Mouse (Mus musculus): ENCODE results near the gene Cdh26. TPM values are rescaled to one million over a fixed set of nuclear protein-coding genes. Genes with fewer than 3 reads are reported as not detected.

Gene Cdh26
- total RNA-seq, 2 experiments from 2014 or later = 0.11 TPM; not detected in 1

GRCm38 (mm10) chr2:178433495-178433894 lies 3.2 kb downstream of the Cdh26 start:
- DNase-seq = no peak
- intact Hi-C loops (cut with DNase I) = no loop called here

- intact Hi-C loops (cut with DNase I) = no loop called here
- DNase-seq = no peak
These were observed 3.6 kb downstream of the Cdh26 start for GRCm38 (mm10) chr2:178433903-178434302.

GRCm38 (mm10) chr2:178437311-178437710 lies 7.0 kb downstream of the Cdh26 start:
- intact Hi-C loops (cut with DNase I) = no loop called here
- DNase-seq = no peak

GRCm38 (mm10) chr2:178449386-178449785 lies 19.1 kb downstream of the Cdh26 start:
- intact Hi-C loops (cut with DNase I) = no loop called here
- DNase-seq = no peak

- no peak for DNase-seq
- intact Hi-C loops (cut with DNase I) = no loop called here
These were observed 19.9 kb downstream of the Cdh26 start for GRCm38 (mm10) chr2:178450236-178450635.

- intact Hi-C loops (cut with DNase I) = no loop called here
These were observed 20.6 kb downstream of the Cdh26 start for GRCm38 (mm10) chr2:178450961-178451360.

GRCm38 (mm10) chr2:178454664-178455516 lies 24.6 kb downstream of the Cdh26 start:
- intact Hi-C loops (cut with DNase I) = no loop called here
- no peak for DNase-seq

More at GRCm38 (mm10) chr2:178450961-178451360, 20.6 kb downstream of the Cdh26 start:
- DNase-seq = no peak

- intact Hi-C loops (cut with DNase I) = no loop called here
- no peak for DNase-seq
These were observed 27.1 kb downstream of the Cdh26 start for GRCm38 (mm10) chr2:178457414-178457813.

- intact Hi-C loops (cut with DNase I) = no loop called here
- DNase-seq = no peak
These were observed 30.0 kb downstream of the Cdh26 start for GRCm38 (mm10) chr2:178460353-178460752.

GRCm38 (mm10) chr2:178471546-178472480 lies 41.5 kb downstream of the Cdh26 start:
- no peak for DNase-seq
- intact Hi-C loops (cut with DNase I) = no loop called here

GRCm38 (mm10) chr2:178473916-178474315 lies 43.6 kb downstream of the Cdh26 start:
- DNase-seq = no peak
- intact Hi-C loops (cut with DNase I) = no loop called here

GRCm38 (mm10) chr2:178477228-178477627 lies 46.9 kb downstream of the Cdh26 start:
- no peak for DNase-seq
- intact Hi-C loops (cut with DNase I) = no loop called here

GRCm38 (mm10) chr2:178479011-178479410 lies 48.7 kb downstream of the Cdh26 start:
- intact Hi-C loops (cut with DNase I) = no loop called here
- DNase-seq = no peak

GRCm38 (mm10) chr2:178480932-178481331 lies 50.6 kb downstream of the Cdh26 start:
- no peak for DNase-seq
- intact Hi-C loops (cut with DNase I) = no loop called here

GRCm38 (mm10) chr2:178483462-178483861 lies 53.1 kb downstream of the Cdh26 start:
- intact Hi-C loops (cut with DNase I) = no loop called here
- DNase-seq = no peak

GRCm38 (mm10) chr2:178488276-178488675 lies 57.9 kb downstream of the Cdh26 start:
- intact Hi-C loops (cut with DNase I) = no loop called here
- no peak for DNase-seq

- intact Hi-C loops (cut with DNase I) = loop anchor here (5.0 kb wide), 1 partner anchor 63 kb away; no protein-coding TSS in a partner anchor
- no peak for DNase-seq
These were observed 60.1 kb downstream of the Cdh26 start for GRCm38 (mm10) chr2:178490245-178490920.

- peak; percentile 57 to 72 for DNase-seq
- intact Hi-C loops (cut with DNase I) = loop anchor here (5.0 kb wide), 1 partner anchor 67 kb away; no protein-coding TSS in a partner anchor
These were observed 63.7 kb downstream of the Cdh26 start for GRCm38 (mm10) chr2:178494066-178494465.

GRCm38 (mm10) chr2:178495816-178496215 lies 65.5 kb downstream of the Cdh26 start:
- intact Hi-C loops (cut with DNase I) = no loop called here
- no peak for DNase-seq

GRCm38 (mm10) chr2:178497900-178498299 lies 67.6 kb downstream of the Cdh26 start:
- intact Hi-C loops (cut with DNase I) = no loop called here
- no peak for DNase-seq

GRCm38 (mm10) chr2:178498409-178498808 lies 68.1 kb downstream of the Cdh26 start:
- intact Hi-C loops (cut with DNase I) = no loop called here
- DNase-seq = no peak

All from heart, postnatal 36 days (tissue).